Mouse (Mus musculus): ENCODE measurements at regions not wholly inside any gene's neighbourhood (a gene's known extent, or its start where the extent isn't known, plus 50 kb on each side); places are given as distances from the start of the nearest gene placed in this dataset.
"Not testable (repeated sequence)": the region's sequence is repeated elsewhere in the genome, so short reads cannot be mapped to it uniquely, and the experiment has no call there.

- no peak for DNase-seq
Measured at GRCm38 (mm10) chr5:77809844-77810243, 402.0 kb upstream of the Igfbp7 start.

- DNase-seq: peak; percentile 13
Measured at GRCm38 (mm10) chr5:77807726-77808125, 399.9 kb upstream of the Igfbp7 start.

- no peak for DNase-seq
Measured at GRCm38 (mm10) chr5:77806334-77807157, 398.7 kb upstream of the Igfbp7 start.

- DNase-seq: no peak
Measured at GRCm38 (mm10) chr5:77805796-77806195, 398.0 kb upstream of the Igfbp7 start.

GRCm38 (mm10) chr5:77805303-77805702 is 397.5 kb upstream of the Igfbp7 start:
- no peak for DNase-seq

- no peak for DNase-seq
Measured at GRCm38 (mm10) chr5:77804113-77804512, 396.3 kb upstream of the Igfbp7 start.

GRCm38 (mm10) chr5:77803562-77803961 is 395.7 kb upstream of the Igfbp7 start:
- peak; percentile 3 for DNase-seq

- no peak for DNase-seq
Measured at GRCm38 (mm10) chr5:77796960-77797359, 389.1 kb upstream of the Igfbp7 start.

- DNase-seq: no peak
Measured at GRCm38 (mm10) chr5:77795766-77796165, 387.9 kb upstream of the Igfbp7 start.

- DNase-seq: no peak
Measured at GRCm38 (mm10) chr5:77783953-77784352, 376.1 kb upstream of the Igfbp7 start.

GRCm38 (mm10) chr5:77762426-77763042 is 354.7 kb upstream of the Igfbp7 start:
- DNase-seq: no peak

- no peak for DNase-seq
Measured at GRCm38 (mm10) chr5:77762013-77762412, 354.2 kb upstream of the Igfbp7 start.

- no peak for DNase-seq
Measured at GRCm38 (mm10) chr5:77748933-77749332, 341.1 kb upstream of the Igfbp7 start.

GRCm38 (mm10) chr5:77746604-77747003 is 338.8 kb upstream of the Igfbp7 start:
- DNase-seq: no peak

- DNase-seq: no peak
Measured at GRCm38 (mm10) chr5:77743467-77743866, 335.6 kb upstream of the Igfbp7 start.

GRCm38 (mm10) chr5:77730286-77730685 is 322.4 kb upstream of the Igfbp7 start:
- DNase-seq: not testable (repeated sequence)

- no peak for DNase-seq
Measured at GRCm38 (mm10) chr5:77681592-77681991, 273.8 kb upstream of the Igfbp7 start.

GRCm38 (mm10) chr5:77672073-77672924 is 264.5 kb upstream of the Igfbp7 start:
- DNase-seq: no peak

GRCm38 (mm10) chr5:77663096-77663495 is 255.3 kb upstream of the Igfbp7 start:
- DNase-seq: no peak

GRCm38 (mm10) chr5:77659016-77659415 is 251.2 kb upstream of the Igfbp7 start:
- DNase-seq: no peak

- DNase-seq: no peak
Measured at GRCm38 (mm10) chr5:77644651-77645050, 236.8 kb upstream of the Igfbp7 start.

GRCm38 (mm10) chr5:77620402-77620801 is 212.6 kb upstream of the Igfbp7 start:
- DNase-seq: no peak

GRCm38 (mm10) chr5:77610496-77610895 is 202.7 kb upstream of the Igfbp7 start:
- DNase-seq: no peak
